33 mouse cellular contexts compared by ENCODE assay signal in the genomic region with DNA sequence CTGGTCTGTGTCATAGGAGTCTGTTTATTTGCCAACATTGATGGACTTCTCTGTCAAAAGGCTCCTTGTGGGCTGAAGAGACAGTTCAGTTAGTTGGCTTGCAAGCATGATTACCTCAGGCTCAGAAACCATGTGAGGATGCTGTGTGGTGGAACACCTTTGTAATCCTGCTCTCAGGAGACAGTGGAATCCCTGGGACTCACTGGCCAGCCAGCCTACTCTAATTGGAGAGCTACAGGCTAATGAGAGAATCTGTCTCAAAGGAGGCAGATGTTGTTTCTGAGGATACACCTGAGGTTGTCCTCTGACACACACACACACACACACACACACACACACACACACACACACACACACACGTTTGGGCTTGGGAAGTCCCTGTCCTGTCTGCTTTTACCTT.
"Had no signal": no experiment of that assay in that cellular context is flagged by ENCODE, and none has a peak within 500 bp of the region (broad histone marks: within the 10 kb centered on the region; RNA-seq: fewer than 3 reads in every experiment).

No protein-coding gene starts in this region.

- H3K36me3 ChIP-seq: limb, embryonic 10.5 days; limb, embryonic 12.5 days; limb, embryonic 13.5 days; limb, embryonic 15.5 days; liver, embryonic 12.5 days; liver, embryonic 13.5 days; liver, embryonic 15.5 days; lung, embryonic 15.5 days; midbrain, embryonic 10.5 days; midbrain, embryonic 12.5 days; midbrain, embryonic 13.5 days; midbrain, embryonic 15.5 days; neural tube, embryonic 12.5 days; neural tube, embryonic 13.5 days had no signal

- H3K9me3 ChIP-seq: limb, embryonic 10.5 days; limb, embryonic 12.5 days; limb, embryonic 13.5 days; limb, embryonic 15.5 days; liver, embryonic 12.5 days; liver, embryonic 13.5 days; liver, embryonic 15.5 days; lung, embryonic 15.5 days; megakaryocyte, embryonic 14.5 days; midbrain, embryonic 10.5 days; midbrain, embryonic 12.5 days; midbrain, embryonic 13.5 days; midbrain, embryonic 15.5 days; neural tube, embryonic 12.5 days; neural tube, embryonic 13.5 days had no signal

- H3K4me1 ChIP-seq: limb, embryonic 10.5 days; limb, embryonic 12.5 days; limb, embryonic 13.5 days; limb, embryonic 15.5 days; liver, embryonic 12.5 days; liver, embryonic 13.5 days; liver, embryonic 15.5 days; lung, embryonic 15.5 days; megakaryocyte, embryonic 14.5 days; midbrain, embryonic 15.5 days; neural tube, embryonic 12.5 days; neural tube, embryonic 13.5 days had no signal

- H3K27ac ChIP-seq: limb, embryonic 10.5 days; limb, embryonic 12.5 days; limb, embryonic 13.5 days; limb, embryonic 15.5 days; liver, embryonic 12.5 days; liver, embryonic 13.5 days; liver, embryonic 14.5 days; liver, embryonic 15.5 days; lung, embryonic 15.5 days; macrophage; midbrain, embryonic 10.5 days; midbrain, embryonic 12.5 days; midbrain, embryonic 13.5 days; midbrain, embryonic 15.5 days; neural tube, embryonic 12.5 days; neural tube, embryonic 13.5 days had no signal

- H3K4me2 ChIP-seq: limb, embryonic 12.5 days; limb, embryonic 13.5 days; limb, embryonic 15.5 days; liver, embryonic 11.5 days; liver, embryonic 12.5 days; liver, embryonic 13.5 days; liver, embryonic 15.5 days; lung, embryonic 14.5 days; lung, embryonic 15.5 days; midbrain, embryonic 11.5 days; midbrain, embryonic 12.5 days; midbrain, embryonic 13.5 days; midbrain, embryonic 15.5 days; neural tube, embryonic 12.5 days; neural tube, embryonic 13.5 days had no signal

- H3K9ac ChIP-seq: limb, embryonic 12.5 days; limb, embryonic 13.5 days; limb, embryonic 15.5 days; liver, embryonic 12.5 days; liver, embryonic 13.5 days; liver, embryonic 14.5 days; liver, embryonic 15.5 days; liver, postnatal 0 days; lung, embryonic 14.5 days; lung, embryonic 15.5 days; midbrain, embryonic 12.5 days; midbrain, embryonic 13.5 days; midbrain, embryonic 15.5 days; neural tube, embryonic 12.5 days; neural tube, embryonic 13.5 days had no signal

- H3K27me3 ChIP-seq: limb, embryonic 12.5 days; limb, embryonic 13.5 days; limb, embryonic 15.5 days; liver, embryonic 12.5 days; liver, embryonic 13.5 days; liver, embryonic 15.5 days; lung, embryonic 15.5 days; megakaryocyte, embryonic 14.5 days; midbrain, embryonic 12.5 days; midbrain, embryonic 13.5 days; midbrain, embryonic 15.5 days; neural tube, embryonic 12.5 days; neural tube, embryonic 13.5 days had no signal

- ATAC-seq: liver, embryonic 12.5 days; liver, postnatal 0 days; lung, postnatal 0 days; midbrain, embryonic 13.5 days; midbrain, embryonic 15.5 days; midbrain, embryonic 16.5 days had no signal

- DNase-seq: left cerebral cortex, postnatal 4 days; liver; liver, embryonic 13.5 days; liver, postnatal 0 days; lung, adult 18-20 months; lung, adult 2 months; lung, embryonic 14.5 days; lung, postnatal 10 days; lung, postnatal 14 days; lung, postnatal 36 days; lung, postnatal 4 days; midbrain, embryonic 14.5 days had no signal

- H3K4me3 ChIP-seq: limb, embryonic 10.5 days; limb, embryonic 12.5 days; limb, embryonic 13.5 days; limb, embryonic 15.5 days; liver, embryonic 12.5 days; liver, embryonic 13.5 days; liver, embryonic 15.5 days; lung, embryonic 15.5 days; megakaryocyte, embryonic 14.5 days; midbrain, embryonic 10.5 days; midbrain, embryonic 12.5 days; midbrain, embryonic 13.5 days; midbrain, embryonic 15.5 days; myocyte; neural tube, embryonic 12.5 days; neural tube, embryonic 13.5 days had no signal
